Mouse (Mus musculus): ENCODE measurements around the gene Peak1.

Gene Peak1

DNA sequence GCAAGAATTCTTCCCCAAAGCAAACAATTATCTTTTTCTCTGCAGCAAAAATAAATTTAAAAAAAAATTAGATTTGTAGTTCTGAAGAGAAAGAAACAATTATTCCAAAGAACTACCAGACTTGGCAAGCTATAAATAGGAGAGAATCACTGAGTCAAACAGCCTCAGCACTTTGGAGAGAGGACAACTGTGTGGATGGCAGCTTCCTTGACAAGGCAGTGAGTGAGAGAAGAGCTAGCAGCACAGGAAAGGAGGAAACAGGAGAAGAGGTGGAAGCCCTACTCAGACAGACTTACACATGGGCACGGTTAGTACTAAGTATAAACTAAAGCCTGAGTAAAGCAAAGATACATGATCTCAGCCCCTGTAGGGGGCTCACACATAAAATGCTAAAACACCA is 21.6 kb downstream of the Peak1 start:
- H3K4me3 ChIP-seq (replicated peaks; ENCODE audit: low read length): no peak overlapping the region
- H3K9me3 ChIP-seq (ENCODE audit: low read length): no peaks in the 10 kb centered on the region
- H3K27me3 ChIP-seq (ENCODE audit: insufficient read depth, low read length): no peaks in the 10 kb centered on the region
- H3K36me3 ChIP-seq (ENCODE audit: insufficient read depth, low read length): no peaks in the 10 kb centered on the region
- TF ChIP-seq CTCF (conservative IDR thresholded peaks at IDR 0.05; ENCODE audit: low read length): no peak
- TF ChIP-seq NANOG (IDR thresholded peaks at IDR 0.05; ENCODE audit: borderline replicate concordance, low read length): no peak
- TF ChIP-seq POU5F1 (IDR thresholded peaks at IDR 0.05; ENCODE audit: borderline replicate concordance, low read length): no peak
- H3K4me1 ChIP-seq (replicated peaks; ENCODE audit: low read depth, low read length): peaks cover 9% of the 10 kb centered on the region; the same call in 1 of the 2 replicates

GRCm38 (mm10) chr9:56392857-56393256 is 25.0 kb downstream of the Peak1 start:
- Histone ChIP-seq H3K9me3 (ENCODE audit: low read length) (no peaks in the 10 kb centered on the region), H3K36me3 (ENCODE audit: insufficient read depth, low read length) (no peaks in the 10 kb centered on the region), H3K4me1 (replicated peaks; ENCODE audit: low read depth, low read length) (peaks cover 5% of the 10 kb centered on the region; the same call in 1 of the 2 replicates), H3K27me3 (ENCODE audit: insufficient read depth, low read length) (no peaks in the 10 kb centered on the region), H3K4me3 (replicated peaks; ENCODE audit: low read length) (no peak overlapping the region)
- TF ChIP-seq POU5F1 (IDR thresholded peaks at IDR 0.05; ENCODE audit: borderline replicate concordance, low read length) (no peak), CTCF (conservative IDR thresholded peaks at IDR 0.05; ENCODE audit: low read length) (no peak), NANOG (IDR thresholded peaks at IDR 0.05; ENCODE audit: borderline replicate concordance, low read length) (no peak)

DNA sequence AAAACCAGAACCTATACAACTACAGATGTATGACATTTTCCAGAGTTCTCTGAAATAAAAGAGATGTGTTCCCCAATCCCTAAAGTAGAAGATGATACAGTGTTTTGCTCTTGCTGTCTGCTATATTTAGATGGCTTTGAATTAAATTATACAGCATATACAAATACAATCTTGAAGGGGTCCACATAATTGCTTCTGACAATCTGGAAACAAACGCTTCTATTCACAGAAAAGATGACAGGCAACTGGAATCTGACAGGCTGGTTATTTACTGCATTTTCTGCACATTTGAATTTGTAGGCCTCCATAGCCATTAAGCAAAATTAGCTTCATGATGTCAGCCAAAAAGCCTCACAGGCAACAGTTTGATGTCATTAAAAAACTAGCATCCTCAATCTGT is 35.1 kb downstream of the Peak1 start:
- peaks cover 6% of the 10 kb centered on the region; the same call in 1 of the 2 replicates for H3K9me3 ChIP-seq (ENCODE audit: low read length)
- no peaks in the 10 kb centered on the region for H3K27me3 ChIP-seq (ENCODE audit: insufficient read depth, low read length)
- no peak overlapping the region for H3K4me3 ChIP-seq (replicated peaks; ENCODE audit: low read length)
- TF ChIP-seq NANOG (IDR thresholded peaks at IDR 0.05; ENCODE audit: borderline replicate concordance, low read length) (no peak), POU5F1 (IDR thresholded peaks at IDR 0.05; ENCODE audit: borderline replicate concordance, low read length) (no peak), CTCF (conservative IDR thresholded peaks at IDR 0.05; ENCODE audit: low read length) (no peak)
- no peaks in the 10 kb centered on the region for H3K36me3 ChIP-seq (ENCODE audit: insufficient read depth, low read length)
- no peaks in the 10 kb centered on the region for H3K4me1 ChIP-seq (replicated peaks; ENCODE audit: low read depth, low read length)

DNA sequence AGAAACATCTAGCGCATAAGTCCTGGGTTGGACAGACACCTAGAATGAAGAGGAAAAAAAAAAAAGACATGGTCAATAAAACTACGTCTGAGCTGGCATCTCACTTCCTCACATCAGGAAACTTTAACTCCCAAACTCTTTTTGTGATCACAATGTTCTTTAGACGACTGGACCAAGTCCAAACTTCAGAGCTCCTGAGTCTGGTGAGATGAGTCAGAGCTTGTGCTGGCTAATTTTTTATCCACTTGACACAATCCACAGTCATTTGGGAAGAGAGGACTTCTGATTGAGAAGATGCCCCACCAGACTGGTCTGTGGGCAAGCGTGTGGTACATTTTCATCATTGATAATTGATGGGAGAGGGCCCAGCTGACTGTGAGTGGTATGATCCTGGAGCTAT is 43.5 kb downstream of the Peak1 start:
- H3K9me3 ChIP-seq (ENCODE audit: low read length): no peaks in the 10 kb centered on the region
- H3K4me3 ChIP-seq (replicated peaks; ENCODE audit: low read length): no peak overlapping the region
- H3K4me1 ChIP-seq (replicated peaks; ENCODE audit: low read depth, low read length): no peaks in the 10 kb centered on the region
- no peaks in the 10 kb centered on the region for H3K27me3 ChIP-seq (ENCODE audit: insufficient read depth, low read length)
- TF ChIP-seq CTCF (conservative IDR thresholded peaks at IDR 0.05; ENCODE audit: low read length) (no peak), NANOG (IDR thresholded peaks at IDR 0.05; ENCODE audit: borderline replicate concordance, low read length) (no peak), POU5F1 (IDR thresholded peaks at IDR 0.05; ENCODE audit: borderline replicate concordance, low read length) (no peak)
- H3K36me3 ChIP-seq (ENCODE audit: insufficient read depth, low read length): no peaks in the 10 kb centered on the region

- Histone ChIP-seq H3K36me3 (ENCODE audit: insufficient read depth, low read length) (no peaks in the 10 kb centered on the region), H3K4me1 (replicated peaks; ENCODE audit: low read depth, low read length) (peaks cover 11% of the 10 kb centered on the region), H3K4me3 (replicated peaks; ENCODE audit: low read length) (no peak overlapping the region), H3K9me3 (ENCODE audit: low read length) (no peaks in the 10 kb centered on the region), H3K27me3 (ENCODE audit: insufficient read depth, low read length) (no peaks in the 10 kb centered on the region)
- no peak for TF ChIP-seq CTCF (conservative IDR thresholded peaks at IDR 0.05; ENCODE audit: low read length)
- no peak for TF ChIP-seq NANOG (IDR thresholded peaks at IDR 0.05; ENCODE audit: borderline replicate concordance, low read length)
- no peak for TF ChIP-seq POU5F1 (IDR thresholded peaks at IDR 0.05; ENCODE audit: borderline replicate concordance, low read length)
Measured at GRCm38 (mm10) chr9:56370710-56371109, 47.2 kb downstream of the Peak1 start.

- no peaks in the 10 kb centered on the region for H3K9me3 ChIP-seq (ENCODE audit: low read length)
- TF ChIP-seq POU5F1 (IDR thresholded peaks at IDR 0.05; ENCODE audit: borderline replicate concordance, low read length) (no peak), CTCF (conservative IDR thresholded peaks at IDR 0.05; ENCODE audit: low read length) (no peak), NANOG (IDR thresholded peaks at IDR 0.05; ENCODE audit: borderline replicate concordance, low read length) (no peak)
- H3K4me1 ChIP-seq (replicated peaks; ENCODE audit: low read depth, low read length): peaks cover 11% of the 10 kb centered on the region
- no peaks in the 10 kb centered on the region for H3K36me3 ChIP-seq (ENCODE audit: insufficient read depth, low read length)
- H3K27me3 ChIP-seq (ENCODE audit: insufficient read depth, low read length): no peaks in the 10 kb centered on the region
- no peak overlapping the region for H3K4me3 ChIP-seq (replicated peaks; ENCODE audit: low read length)
Measured at GRCm38 (mm10) chr9:56368814-56369213, 49.1 kb downstream of the Peak1 start.

- H3K4me3 ChIP-seq (replicated peaks; ENCODE audit: low read length): no peak overlapping the region
- no peaks in the 10 kb centered on the region for H3K36me3 ChIP-seq (ENCODE audit: insufficient read depth, low read length)
- no peaks in the 10 kb centered on the region for H3K9me3 ChIP-seq (ENCODE audit: low read length)
- peaks cover 3% of the 10 kb centered on the region; the same call in 1 of the 2 replicates for H3K4me1 ChIP-seq (replicated peaks; ENCODE audit: low read depth, low read length)
- H3K27me3 ChIP-seq (ENCODE audit: insufficient read depth, low read length): no peaks in the 10 kb centered on the region
- no peak for TF ChIP-seq NANOG (IDR thresholded peaks at IDR 0.05; ENCODE audit: borderline replicate concordance, low read length)
Measured at GRCm38 (mm10) chr9:56363306-56363705, 54.6 kb downstream of the Peak1 start.

GRCm38 (mm10) chr9:56359261-56359660 is 58.6 kb downstream of the Peak1 start:
- H3K27me3 ChIP-seq (ENCODE audit: insufficient read depth, low read length): no peaks in the 10 kb centered on the region
- no peaks in the 10 kb centered on the region for H3K36me3 ChIP-seq (ENCODE audit: insufficient read depth, low read length)
- H3K9me3 ChIP-seq (ENCODE audit: low read length): no peaks in the 10 kb centered on the region
- H3K4me3 ChIP-seq (replicated peaks; ENCODE audit: low read length): no peak overlapping the region
- TF ChIP-seq CTCF (conservative IDR thresholded peaks at IDR 0.05; ENCODE audit: low read length): no peak
- no peaks in the 10 kb centered on the region for H3K4me1 ChIP-seq (replicated peaks; ENCODE audit: low read depth, low read length)

GRCm38 (mm10) chr9:56355186-56355585 is 62.7 kb downstream of the Peak1 start:
- Histone ChIP-seq H3K36me3 (ENCODE audit: insufficient read depth, low read length) (no peaks in the 10 kb centered on the region), H3K27me3 (ENCODE audit: insufficient read depth, low read length) (no peaks in the 10 kb centered on the region), H3K9me3 (ENCODE audit: low read length) (no peaks in the 10 kb centered on the region), H3K4me3 (replicated peaks; ENCODE audit: low read length) (no peak overlapping the region), H3K4me1 (replicated peaks; ENCODE audit: low read depth, low read length) (0 out of 2 replicates have a peak, but pooled peaks cover 1% of the 10 kb centered on the region)
- TF ChIP-seq CTCF (conservative IDR thresholded peaks at IDR 0.05; ENCODE audit: low read length): no peak
- no peak for TF ChIP-seq NANOG (IDR thresholded peaks at IDR 0.05; ENCODE audit: borderline replicate concordance, low read length)
- no peak for TF ChIP-seq POU5F1 (IDR thresholded peaks at IDR 0.05; ENCODE audit: borderline replicate concordance, low read length)

All from E14TG2a.4 (cell line).